Mouse (Mus musculus) lung, adult 2 months (tissue): Measurements from ENCODE around the gene 5730596B20Rik. TPM values are rescaled to one million over a fixed set of nuclear protein-coding genes. Genes with fewer than 3 reads are reported as not detected.

Experiments used
- DNase-seq: peaks from one replicate; pipeline ENCODE4 v3.0.0; 2022
- H3K4me1 ChIP-seq: fragments of 200-500 bp; 2 replicates; pipeline ENCODE4 v1.6.1; 2011; ENCODE audit warnings: low read length; ENCODE audit not compliant: control insufficient read depth, insufficient read depth
- H3K4me3 ChIP-seq: fragments of 200-500 bp; replicated peaks from 2 replicates; pipeline ENCODE3; 2011; ENCODE audit warnings: low read depth, mild to moderate bottlenecking, control low read depth, low read length; ENCODE audit errors: extremely low read depth
- CTCF ChIP-seq: fragments of 200-500 bp; IDR thresholded peaks from 2 replicates; pipeline ENCODE4 v1.5.1; 2011; ENCODE audit warnings: mild to moderate bottlenecking, low read length, control low read depth; ENCODE audit not compliant: insufficient read depth
- POLR2A ChIP-seq: fragments of 200-500 bp; IDR thresholded peaks from 2 replicates; pipeline ENCODE4 v1.6.1; 2011; ENCODE audit warnings: low read depth, mild to moderate bottlenecking, control low read depth, low read length, borderline replicate concordance; ENCODE audit errors: extremely low read depth
- WGBS: fragments of 180-500 bp; shearing (Covaris S2); methylation state at CpG from one replicate; pipeline ENCODE4 v1.1.7; 2018; 5-methylcytosine and 5-hydroxymethylcytosine counted together
- polyA plus RNA-seq: library from polyadenylated mRNA; depleted of rRNA; stranded (reverse); fragments of >200 nt; gene quantifications from 2 replicates; pipeline ENCODE4 v1.2.3, GENCODE M21; 2012

The 5730596B20Rik gene
- polyA plus RNA-seq, 1 experiment, result 0.26 TPM

DNA sequence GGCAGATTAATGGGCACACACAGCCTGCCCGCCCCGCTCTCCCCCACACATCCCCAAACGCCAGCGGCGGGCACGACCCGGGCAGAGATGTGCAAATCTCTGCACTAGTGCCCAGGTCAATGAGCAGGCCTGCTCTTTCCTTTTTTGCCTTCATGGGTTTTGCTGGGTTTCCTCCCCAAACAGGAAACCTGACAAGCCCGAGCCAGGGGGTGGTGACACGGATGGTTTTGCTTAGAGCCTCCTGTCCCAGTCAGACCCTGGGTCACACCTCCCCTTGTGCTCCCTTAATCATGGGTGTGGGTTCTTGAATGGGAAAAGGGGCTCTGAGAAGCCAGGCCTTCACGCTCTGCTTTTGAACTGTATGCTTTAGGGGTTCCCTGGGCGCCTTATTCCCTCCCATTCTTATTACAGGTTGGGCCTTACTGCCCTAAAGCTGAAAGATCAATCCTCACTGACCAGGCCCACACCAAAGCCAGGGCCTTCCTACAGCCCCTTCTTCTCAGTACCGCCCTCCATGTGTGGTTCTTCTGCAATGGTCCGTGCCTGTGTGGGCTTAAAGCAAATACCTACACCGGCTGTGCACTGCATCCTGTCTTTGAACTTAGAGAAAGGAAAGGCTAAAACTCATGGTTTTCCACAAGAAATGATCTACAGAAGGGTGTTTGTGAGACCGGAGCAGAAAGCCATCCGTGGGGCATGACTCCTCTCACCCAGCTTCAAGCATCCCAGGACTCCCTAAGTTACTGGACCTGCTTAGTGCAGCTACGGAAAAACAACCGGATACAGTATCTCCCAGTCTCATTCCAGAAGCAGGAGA, 31.8 kb downstream of the 5730596B20Rik start:
- TF ChIP-seq POLR2A, result no peak
- TF ChIP-seq CTCF, result no peak
- Histone ChIP-seq H3K4me3 (peak overlapping the region; percentile 48), H3K4me1 (peaks cover 15% of the 10 kb centered on the region)
- no peak for DNase-seq
- WGBS, result 31% methylated on average over 18 of the region's 18 CpGs

- WGBS, result 57% methylated on average over 12 of the region's 12 CpGs
- TF ChIP-seq CTCF (no peak), POLR2A (no peak)
Observed at GRCm38 (mm10) chr6:52209685-52210046, 32.4 kb downstream of the 5730596B20Rik start.

DNA sequence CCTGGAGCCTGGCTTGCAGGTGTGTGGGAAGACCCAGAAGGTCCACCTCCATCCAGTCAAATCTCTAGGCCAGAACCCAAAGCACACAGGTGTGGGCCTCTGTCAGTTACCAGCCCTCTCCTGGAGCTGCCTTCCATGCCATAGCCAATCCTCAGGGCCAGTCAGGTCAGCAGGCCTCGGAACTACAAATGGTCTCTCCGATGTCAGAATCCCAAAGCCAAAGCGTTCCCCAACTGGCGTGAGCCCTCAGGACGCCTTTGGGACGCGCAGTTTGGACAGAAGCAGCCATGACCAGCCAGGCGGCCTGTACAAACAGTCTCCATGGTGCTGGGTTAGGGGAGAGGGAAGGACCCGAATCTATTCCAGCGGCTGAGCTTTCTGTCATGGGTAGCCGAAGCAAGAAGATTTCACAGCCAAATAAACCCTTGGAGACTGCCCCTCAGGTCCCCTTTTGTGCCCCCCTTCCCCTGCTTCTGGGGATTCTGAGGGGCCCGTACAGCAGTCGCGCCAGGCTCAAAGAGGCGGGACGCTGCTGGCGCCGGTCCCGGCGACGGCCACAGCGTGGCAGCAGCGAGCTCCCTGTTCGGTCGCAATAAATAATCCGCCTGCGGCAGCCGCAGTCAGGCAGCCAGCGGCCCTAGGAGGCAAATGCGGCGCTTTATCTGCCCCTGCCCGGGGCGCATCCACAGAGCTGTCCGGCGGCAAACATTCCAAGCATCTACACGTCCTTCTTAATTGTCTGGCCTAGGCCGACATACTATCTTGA, 34.1 kb downstream of the 5730596B20Rik start:
- 4% methylated on average over 37 of the region's 37 CpGs for WGBS
- peak overlapping the region; percentile 69 for H3K4me3 ChIP-seq
- TF ChIP-seq CTCF (peak; percentile 44; the same call in 1 of the 2 replicates), POLR2A (peak; percentile 51; the same call in 1 of the 2 replicates)
- peaks cover 15% of the 10 kb centered on the region for H3K4me1 ChIP-seq
- DNase-seq, result peak; percentile 81

More at GRCm38 (mm10) chr6:52209685-52210046, 32.4 kb downstream of the 5730596B20Rik start:
- DNase-seq, result no peak
- Histone ChIP-seq H3K4me1 (peaks cover 15% of the 10 kb centered on the region), H3K4me3 (no peak overlapping the region)

- peak overlapping the region; percentile 69 for H3K4me3 ChIP-seq
- no peak for DNase-seq
- H3K4me1 ChIP-seq, result peaks cover 15% of the 10 kb centered on the region
- 7% methylated on average over 13 of the region's 13 CpGs for WGBS
- no peak for TF ChIP-seq POLR2A
- no peak for TF ChIP-seq CTCF
Observed at GRCm38 (mm10) chr6:52211961-52212360, 34.7 kb downstream of the 5730596B20Rik start.

GRCm38 (mm10) chr6:52212556-52213118, 35.3 kb downstream of the 5730596B20Rik start:
- Histone ChIP-seq H3K4me3 (peak overlapping the region; percentile 69), H3K4me1 (peaks cover 15% of the 10 kb centered on the region)
- DNase-seq, result no peak
- 6% methylated on average over 22 of the region's 22 CpGs for WGBS
- TF ChIP-seq CTCF (no peak), POLR2A (no peak)

DNA sequence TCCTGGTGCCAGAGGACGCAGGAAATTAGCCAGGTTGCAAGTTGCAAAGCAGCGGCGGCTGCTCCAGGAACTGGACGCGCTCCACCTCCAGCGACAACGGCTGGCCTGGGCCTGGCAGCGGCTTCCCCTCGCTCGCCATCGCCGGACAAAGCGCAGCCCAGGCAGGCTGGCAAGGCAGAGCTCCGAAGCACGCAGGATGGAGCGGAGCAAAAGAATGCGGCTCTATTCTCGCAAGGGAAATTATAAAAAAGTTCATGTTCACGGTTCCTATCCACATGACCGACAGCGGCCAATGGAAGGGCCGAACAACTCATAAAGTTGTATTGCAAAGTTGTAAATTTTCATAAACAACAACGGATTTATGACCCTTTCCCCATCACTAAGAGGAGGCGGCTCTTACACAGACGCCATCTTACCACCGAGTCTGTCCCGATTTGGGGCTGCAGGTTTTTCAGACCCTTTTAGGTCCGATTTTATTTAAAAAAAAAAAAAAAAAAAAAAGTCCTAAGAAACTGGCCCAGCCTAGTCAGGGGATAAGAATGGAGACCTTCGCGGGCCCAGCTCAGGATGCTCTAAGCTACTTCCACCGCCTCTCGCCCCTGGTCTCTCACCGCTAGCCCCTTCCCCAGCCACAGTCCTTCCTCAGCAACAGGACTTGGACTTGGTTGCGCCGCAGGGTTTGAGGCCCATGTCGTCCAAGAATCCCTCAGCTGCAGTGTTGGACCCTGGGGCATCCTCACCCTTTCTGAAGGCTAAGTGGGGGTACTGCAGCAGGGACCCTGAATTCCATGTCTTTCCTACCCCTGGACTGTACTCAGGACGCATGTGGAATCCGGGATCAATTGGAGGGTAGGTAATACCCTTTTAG, 36.1 kb downstream of the 5730596B20Rik start, which contains the start of the genes Hoxa3 and Gm28308:
Gene Hoxa3 (minus strand): TSS at position 218 of the 868 bp plus-strand sequence.
Gene Gm28308 (minus strand): TSS at position 221 of the 868 bp plus-strand sequence.
- peaks cover 15% of the 10 kb centered on the region for H3K4me1 ChIP-seq
- TF ChIP-seq CTCF (no peak), POLR2A (peak; percentile 40; the same call in 1 of the 2 replicates)
- no peak for DNase-seq
- WGBS, result 11% methylated on average over 38 of the region's 38 CpGs
- H3K4me3 ChIP-seq, result peak within 1 kb of the TSS; percentile 69

DNA sequence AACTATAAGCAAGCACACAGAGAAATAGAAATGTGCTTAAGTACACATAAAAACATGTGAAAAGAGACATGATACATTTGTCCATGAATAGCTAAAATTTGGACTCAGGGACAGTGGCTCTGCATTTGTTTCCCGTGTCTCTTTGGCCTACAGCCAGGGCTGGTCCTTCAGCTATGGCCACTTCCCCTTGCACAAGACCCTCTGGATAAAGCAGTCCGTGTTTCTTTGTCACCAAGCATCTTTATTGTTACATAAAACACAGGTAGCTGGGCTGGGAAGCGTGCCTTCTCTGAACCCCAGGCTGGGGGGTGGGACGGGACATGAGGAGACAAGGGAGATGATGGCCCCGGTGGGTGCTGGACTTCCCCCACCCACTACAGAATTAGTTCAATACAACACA, 37.0 kb downstream of the 5730596B20Rik start:
- peaks cover 12% of the 10 kb centered on the region for H3K4me1 ChIP-seq
- no peak for TF ChIP-seq POLR2A
- TF ChIP-seq CTCF, result no peak
- DNase-seq, result no peak
- no peak overlapping the region for H3K4me3 ChIP-seq
- WGBS, result 38% methylated on average over 5 of the region's 5 CpGs

DNA sequence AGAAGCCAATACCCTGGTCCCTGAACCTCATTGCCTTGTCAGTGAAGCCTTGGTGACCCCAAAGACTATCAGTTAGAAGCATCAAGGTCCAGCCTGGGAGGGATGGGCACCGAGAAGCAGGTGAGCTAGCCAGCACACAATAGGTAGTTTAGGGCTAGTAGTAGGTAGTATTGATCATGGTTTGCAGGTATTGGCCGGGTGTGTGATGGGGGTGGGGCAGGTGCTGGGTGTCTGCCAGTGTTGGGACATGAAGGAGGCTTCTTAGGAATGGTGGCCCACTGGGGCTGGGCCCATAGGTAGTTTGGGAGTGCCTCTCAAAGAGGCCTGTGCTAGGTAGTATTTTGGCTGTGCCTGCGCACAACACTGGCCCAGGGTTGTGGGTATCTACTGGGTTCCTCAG, 37.8 kb downstream of the 5730596B20Rik start:
- 50% methylated on average over 3 of the region's 3 CpGs for WGBS
- TF ChIP-seq POLR2A, result no peak
- no peak for TF ChIP-seq CTCF
- Histone ChIP-seq H3K4me1 (peaks cover 12% of the 10 kb centered on the region), H3K4me3 (no peak overlapping the region)
- DNase-seq, result no peak

GRCm38 (mm10) chr6:52215771-52216535, 38.7 kb downstream of the 5730596B20Rik start:
- Histone ChIP-seq H3K4me3 (no peak overlapping the region), H3K4me1 (peaks cover 12% of the 10 kb centered on the region)
- 19% methylated on average over 30 of the region's 30 CpGs for WGBS
- no peak for DNase-seq
- TF ChIP-seq CTCF, result no peak
- TF ChIP-seq POLR2A, result no peak
